Mouse (Mus musculus) natural killer cell, adult 2 months (primary cell): Measurements from ENCODE around the gene Mprip.

Experiments used
- DNase-seq, 2 experiments: peaks; one replicate each; pipeline ENCODE4 v3.0.0; 2022; ENCODE audit warnings: low spot score in 2 of 2

Mprip gene

DNA sequence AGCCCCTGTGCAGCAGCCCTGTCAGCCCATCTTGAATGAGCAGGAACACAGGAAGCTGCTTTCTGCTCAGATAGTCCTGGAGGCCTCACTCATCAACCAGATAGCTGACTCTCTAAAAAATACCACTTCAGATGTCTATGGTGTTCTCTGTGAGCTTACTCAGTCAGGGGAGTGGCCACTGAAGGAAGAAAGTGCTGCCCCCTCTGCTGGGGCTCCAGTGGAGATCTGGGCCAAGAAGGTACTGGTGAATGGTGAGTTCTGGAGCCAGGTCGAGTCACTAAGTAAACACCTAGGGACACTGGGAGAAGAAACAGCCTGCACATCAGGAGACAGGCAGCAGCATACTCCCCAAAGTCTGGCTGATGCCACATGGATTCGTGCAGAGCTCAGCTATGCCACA lies 98.5 kb downstream of the Mprip start:
- DNase-seq = no peak

DNA sequence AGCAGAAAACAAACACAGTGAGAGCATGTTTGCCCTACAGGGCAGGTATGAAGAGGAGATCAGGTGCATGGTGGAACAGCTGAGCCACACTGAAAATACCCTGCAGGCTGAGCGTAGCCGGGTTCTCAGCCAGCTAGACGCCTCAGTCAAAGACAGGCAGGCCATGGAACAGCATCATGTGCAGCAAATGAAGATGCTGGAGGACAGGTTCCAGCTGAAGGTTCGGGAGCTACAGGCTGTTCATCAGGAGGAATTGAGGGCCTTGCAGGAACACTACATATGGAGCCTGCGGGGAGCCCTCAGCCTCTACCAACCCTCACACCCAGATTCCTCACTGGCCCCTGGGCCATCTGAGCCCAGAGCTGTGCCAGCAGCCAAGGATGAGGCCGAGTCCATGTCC lies 99.7 kb downstream of the Mprip start:
- no peak for DNase-seq

DNA sequence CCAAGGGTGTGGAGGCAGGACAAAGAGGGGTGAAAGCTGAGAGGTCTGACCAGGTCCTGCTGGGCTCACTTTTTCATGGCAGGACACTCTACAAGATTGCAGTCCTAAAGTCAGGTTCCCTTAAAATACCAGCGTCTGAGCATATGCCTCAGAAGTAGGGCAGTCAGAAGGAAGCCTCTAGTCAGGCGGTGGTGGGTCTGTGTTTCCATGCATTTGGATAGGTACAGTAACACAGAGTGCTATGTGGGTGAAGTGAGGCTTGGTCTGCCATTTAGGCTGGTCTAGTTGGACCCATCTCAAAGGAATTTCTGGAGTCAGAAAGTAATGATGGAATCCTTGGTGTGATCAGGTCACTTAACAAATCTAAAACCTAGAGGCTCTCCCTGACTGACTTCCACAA lies 108.2 kb downstream of the Mprip start:
- DNase-seq = no peak

DNA sequence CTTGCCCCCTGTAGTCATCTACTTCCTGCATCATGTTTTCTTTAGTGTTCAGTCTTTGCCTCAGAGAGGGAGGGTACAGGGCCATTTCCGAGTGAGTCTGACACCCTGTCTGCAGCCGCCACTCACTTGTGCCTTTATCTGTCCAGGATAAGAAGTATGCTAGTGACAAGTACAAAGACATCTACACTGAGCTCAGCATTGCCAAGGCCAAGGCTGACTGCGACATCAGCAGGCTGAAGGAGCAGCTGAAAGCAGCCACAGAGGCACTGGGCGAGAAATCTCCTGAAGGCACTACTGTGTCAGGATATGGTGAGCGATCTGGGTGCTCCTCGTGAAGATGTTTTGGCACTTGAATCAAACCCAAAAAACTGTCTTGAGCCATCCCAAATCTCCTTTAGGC lies 108.6 kb downstream of the Mprip start:
- no peak for DNase-seq

- no peak for DNase-seq
These were observed 109.6 kb downstream of the Mprip start for GRCm38 (mm10) chr11:59770753-59771152.

DNA sequence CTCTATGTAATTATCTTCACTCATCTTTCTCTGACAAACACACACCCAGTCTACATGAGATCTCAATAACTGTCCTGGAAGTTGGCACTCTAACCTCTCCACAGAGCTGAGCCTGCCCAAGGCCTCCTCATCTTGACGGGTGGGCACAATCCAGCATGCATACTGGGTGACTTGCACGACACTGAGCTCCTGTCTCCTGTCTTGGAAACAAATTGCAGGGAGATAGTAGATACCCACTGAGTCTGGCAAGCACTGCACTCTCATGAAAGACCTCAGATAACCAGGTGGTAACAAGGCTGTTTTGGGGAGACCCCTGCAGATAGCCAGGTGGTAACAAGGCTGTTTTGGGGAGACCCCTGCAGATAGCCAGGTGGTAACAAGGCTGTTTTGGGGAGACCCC lies 111.2 kb downstream of the Mprip start:
- DNase-seq = no peak

GRCm38 (mm10) chr11:59772902-59773301 lies 111.8 kb downstream of the Mprip start:
- no peak for DNase-seq

GRCm38 (mm10) chr11:59774522-59774921 lies 113.4 kb downstream of the Mprip start:
- no peak for DNase-seq

DNA sequence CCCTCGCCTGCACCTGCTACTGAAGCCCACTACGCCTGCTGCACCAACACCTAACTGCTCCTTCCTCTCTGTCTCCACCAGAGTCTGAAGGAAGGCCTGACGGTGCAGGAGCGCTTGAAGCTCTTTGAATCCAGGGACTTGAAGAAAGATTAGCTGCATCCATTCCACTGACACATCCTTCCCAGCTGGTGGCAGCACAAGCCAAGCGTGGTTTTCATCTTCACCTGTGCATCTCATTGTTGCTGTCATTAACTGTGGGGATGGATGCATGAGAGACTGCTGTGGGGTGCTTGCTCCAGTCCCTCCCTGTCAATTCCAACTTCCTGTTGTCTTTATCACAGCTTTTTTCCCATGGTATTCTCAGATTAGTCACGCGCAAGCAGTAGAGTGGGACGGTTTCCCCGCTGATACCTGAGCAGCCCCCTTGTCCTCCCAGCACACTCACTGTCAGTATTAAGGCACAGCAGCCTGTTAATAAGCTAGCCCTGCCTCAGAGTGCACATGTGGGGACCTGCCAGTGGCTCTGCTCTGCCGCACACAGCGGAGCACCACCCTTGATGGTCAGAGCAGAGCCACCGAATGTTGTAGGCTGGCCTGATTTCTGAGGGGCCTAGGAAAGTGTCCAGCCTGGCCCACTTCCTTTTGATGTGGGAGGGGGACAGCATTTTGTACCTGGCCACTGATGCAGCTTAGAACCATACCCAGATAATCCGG lies 114.5 kb downstream of the Mprip start:
- DNase-seq = no peak

DNA sequence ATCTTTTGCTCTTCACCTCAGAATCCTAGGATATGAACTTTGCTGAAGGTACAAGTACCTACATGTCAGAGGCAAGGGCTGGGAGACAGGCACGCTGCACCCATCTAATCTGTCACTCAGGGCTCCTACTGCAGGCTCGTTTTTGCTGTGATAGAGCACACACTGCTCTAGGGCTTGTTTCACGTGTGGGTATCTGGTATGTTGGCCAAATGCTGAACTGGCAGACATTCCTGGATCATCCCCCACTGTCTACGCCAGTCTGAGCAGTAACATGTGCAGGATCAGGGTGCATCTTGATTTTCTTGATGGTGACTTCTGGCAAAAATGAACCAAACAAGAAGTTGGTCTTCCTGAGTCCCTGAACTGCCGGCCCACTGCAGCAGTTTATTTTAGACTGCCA lies 116.2 kb downstream of the Mprip start:
- DNase-seq = no peak

- peak; percentile 55 to 77 for DNase-seq
These were observed 117.2 kb downstream of the Mprip start for GRCm38 (mm10) chr11:59778181-59778873.

- no peak for DNase-seq
These were observed 117.7 kb downstream of the Mprip start for GRCm38 (mm10) chr11:59778874-59779223.

- DNase-seq = no peak
These were observed 118.3 kb downstream of the Mprip start for GRCm38 (mm10) chr11:59779406-59779805.

DNA sequence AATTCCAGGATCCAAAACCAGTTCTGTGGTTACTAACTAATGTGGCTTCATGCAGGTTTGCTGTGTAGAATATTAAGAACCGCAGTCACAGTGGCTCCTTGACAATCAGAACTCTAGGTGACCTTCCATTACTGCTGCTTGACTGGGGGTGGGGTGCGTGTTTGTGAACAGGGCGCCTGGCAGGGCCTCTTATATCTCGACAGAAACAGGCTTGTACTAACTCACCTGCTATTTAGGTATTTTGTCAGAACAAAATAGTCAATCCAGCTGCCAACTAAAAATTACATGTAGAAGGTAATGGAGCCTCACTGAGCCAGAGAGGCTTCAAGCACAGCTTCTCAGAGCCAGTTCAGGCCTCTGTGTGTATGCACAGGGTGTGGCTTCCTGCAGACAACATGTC lies 119.1 kb downstream of the Mprip start:
- DNase-seq = no peak

DNA sequence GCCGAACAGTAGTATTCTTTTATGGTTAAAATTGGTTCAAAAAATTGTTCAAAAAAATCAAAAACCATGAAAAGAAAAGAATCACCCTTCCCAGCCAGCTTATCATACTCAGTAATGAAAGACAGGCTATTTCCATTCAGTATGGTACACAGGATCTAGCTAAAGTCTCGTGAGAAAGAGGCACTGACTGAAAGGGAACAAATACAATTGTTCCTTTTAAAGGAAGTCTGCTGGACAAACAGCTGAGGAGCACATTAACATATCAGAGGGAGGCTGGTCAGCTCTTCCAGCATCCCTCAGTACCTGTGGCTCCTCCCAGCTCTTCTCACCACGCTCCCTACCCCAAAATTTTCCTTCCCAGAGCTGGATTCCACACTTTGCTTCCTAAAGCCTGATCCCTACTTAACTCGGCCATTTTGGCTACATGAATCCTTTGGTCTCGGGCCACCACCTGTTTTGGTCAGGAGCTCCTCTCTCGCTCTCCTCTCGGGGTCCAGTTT lies 121.0 kb downstream of the Mprip start:
- DNase-seq = no peak

DNA sequence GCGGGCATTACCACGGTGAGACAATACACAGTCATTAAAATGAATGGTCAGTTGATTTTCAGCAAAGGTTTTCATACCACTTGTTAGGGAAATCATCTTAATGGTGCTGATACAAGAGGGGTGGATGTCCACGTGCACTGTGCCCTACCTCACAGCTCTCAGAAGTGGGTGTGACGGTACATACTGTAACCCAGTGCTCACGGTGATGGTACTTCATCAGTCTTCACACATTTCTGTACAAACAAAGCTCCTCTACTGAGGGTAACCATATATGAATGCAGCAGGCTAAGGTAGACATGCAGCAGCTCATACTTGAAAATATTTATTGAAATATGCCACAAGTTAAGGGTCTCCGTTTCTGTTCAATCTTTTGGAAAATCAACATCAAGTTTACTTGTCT lies 122.5 kb downstream of the Mprip start:
- no peak for DNase-seq

DNA sequence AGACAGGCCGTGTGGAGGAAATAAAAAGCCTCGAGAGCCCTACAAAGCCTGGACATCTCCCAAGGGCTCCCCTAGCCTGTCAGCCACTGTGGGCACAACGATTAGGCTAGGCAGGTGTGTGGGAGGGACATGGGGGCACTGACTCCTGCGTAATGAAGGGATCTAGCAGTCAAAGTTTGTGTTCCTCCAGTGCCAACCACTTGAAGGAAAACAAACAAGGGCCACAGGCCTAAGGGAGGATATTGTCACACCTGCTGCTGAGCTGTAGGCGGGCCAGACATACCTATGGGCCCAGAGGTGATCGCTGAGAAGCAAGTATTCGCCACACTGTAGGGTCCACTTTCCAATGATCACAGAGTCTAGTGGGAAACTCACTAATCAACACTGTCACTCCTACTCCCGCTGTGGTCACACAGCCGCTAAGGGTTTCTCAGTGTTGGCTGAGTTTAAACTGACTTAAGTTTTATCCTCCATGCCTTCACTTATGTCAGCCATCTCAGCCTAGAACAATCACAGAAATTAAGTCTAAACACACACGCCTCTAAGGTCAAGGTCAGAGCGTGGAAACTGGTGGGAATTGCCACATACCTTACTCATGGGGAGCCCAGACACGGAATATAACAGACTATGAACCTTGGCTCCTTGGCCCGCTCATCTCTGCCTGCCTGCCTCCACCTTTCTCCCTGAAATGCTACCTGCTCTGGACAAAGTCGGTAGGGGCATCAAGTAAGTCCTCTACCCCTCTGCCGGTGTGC lies 125.5 kb downstream of the Mprip start:
- DNase-seq = no peak

GRCm38 (mm10) chr11:59787199-59787781 lies 126.2 kb downstream of the Mprip start, which contains the start of gene Pld6:
Pld6 (minus strand) TSS chr11:59787645.
- peak; percentile 18 to 23 for DNase-seq

DNA sequence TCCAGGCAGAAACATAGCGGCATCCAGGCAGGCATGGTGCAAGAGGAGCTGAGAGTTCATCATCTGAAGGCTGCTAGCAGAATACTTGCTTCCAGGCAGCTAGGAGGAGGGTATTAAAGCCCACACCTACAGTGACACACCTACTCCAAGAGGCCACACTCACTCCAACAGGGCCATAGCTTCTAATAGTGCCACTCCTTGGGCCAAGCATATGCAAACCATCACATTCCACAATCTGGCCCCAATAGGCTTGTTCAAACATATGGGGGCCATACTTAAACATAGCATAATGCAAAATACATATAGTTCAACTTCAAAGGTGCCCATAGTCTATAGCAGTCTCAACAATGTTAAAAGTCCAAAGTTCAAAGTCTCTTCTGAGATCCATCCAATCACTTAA lies 128.2 kb downstream of the Mprip start:
- DNase-seq = no peak

- DNase-seq = no peak
These were observed 132.3 kb downstream of the Mprip start for GRCm38 (mm10) chr11:59793390-59793789.

DNA sequence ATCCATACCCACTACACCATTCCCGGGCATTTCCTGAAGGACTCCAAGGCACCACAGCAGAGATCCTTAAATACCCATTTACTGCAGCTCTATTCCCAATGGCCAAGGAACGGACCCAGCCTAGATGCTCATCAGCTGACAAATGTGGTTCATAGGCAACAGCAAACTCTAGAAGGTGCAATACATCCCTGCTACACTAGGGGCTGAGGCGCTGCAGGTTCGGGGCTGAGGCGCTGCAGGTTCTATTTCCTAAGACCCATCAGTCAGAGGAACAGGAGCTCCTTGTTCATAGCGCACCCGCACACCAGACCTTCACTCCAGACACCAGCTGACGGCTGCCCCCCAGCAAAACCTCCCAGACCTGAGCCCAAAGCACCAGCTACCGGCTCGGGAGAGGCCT lies 139.3 kb downstream of the Mprip start:
- no peak for DNase-seq

GRCm38 (mm10) chr11:59801881-59802280 lies 140.8 kb downstream of the Mprip start:
- no peak for DNase-seq
